27 mouse cellular contexts compared by ENCODE assay signal in genomic region chr5:124622890-124623289, GRCm38 (mm10). TPM values are rescaled to one million over a fixed set of nuclear protein-coding genes. Genes with fewer than 3 reads are reported as not detected.
DNase-seq lines count a peak whose midpoint lies in the region; ATAC-seq lines count a peak whose summit lies in the region.
"Had no signal": no experiment of that assay in that cellular context is flagged by ENCODE, and none has a peak within 500 bp of the region (broad histone marks: within the 10 kb centered on the region; RNA-seq: fewer than 3 reads in every experiment).

No protein-coding gene starts in this region.

- peaks cover 4% of the 10 kb centered on the region; the same call in 1 of the 2 replicates for H3K36me3 ChIP-seq in embryonic facial prominence, embryonic 13.5 days
- H3K36me3 ChIP-seq in embryonic facial prominence, embryonic 10.5 days (replicated peaks): peaks cover 24% of the 10 kb centered on the region
- no peaks in the 10 kb centered on the region for H3K36me3 ChIP-seq in liver, embryonic 16.5 days (ENCODE audit: control insufficient read depth, insufficient read depth)
- no peaks in the 10 kb centered on the region for H3K36me3 ChIP-seq in liver, embryonic 11.5 days (ENCODE audit: control insufficient read depth, insufficient read depth, low read length)
- peaks cover 46% of the 10 kb centered on the region for H3K36me3 ChIP-seq in midbrain, embryonic 10.5 days
- no peaks in the 10 kb centered on the region for H3K36me3 ChIP-seq in forebrain, embryonic 16.5 days (ENCODE audit: control insufficient read depth, insufficient read depth)
- H3K36me3 ChIP-seq: G1E; limb, embryonic 15.5 days had no signal

- WGBS in embryonic facial prominence, embryonic 13.5 days: 87% methylated on average over 15 of the region's 15 CpGs
- WGBS in embryonic facial prominence, embryonic 10.5 days: 88% methylated on average over 15 of the region's 15 CpGs
- 55% methylated on average over 15 of the region's 15 CpGs for WGBS in liver, embryonic 16.5 days (ENCODE audit: insufficient replicate concordance)
- 71% methylated on average over 15 of the region's 15 CpGs for WGBS in liver, embryonic 11.5 days
- 90% methylated on average over 15 of the region's 15 CpGs for WGBS in midbrain, embryonic 10.5 days
- WGBS in forebrain, embryonic 16.5 days: 87% methylated on average over 15 of the region's 15 CpGs

- peaks cover 2% of the 10 kb centered on the region for H3K4me1 ChIP-seq in embryonic facial prominence, embryonic 13.5 days
- H3K4me1 ChIP-seq in embryonic facial prominence, embryonic 10.5 days: peaks cover 2% of the 10 kb centered on the region
- H3K4me1 ChIP-seq in liver, embryonic 16.5 days (ENCODE audit: control insufficient read depth, low read depth, low read length): peaks cover under 1% of the 10 kb centered on the region; the same call in 1 of the 2 replicates
- H3K4me1 ChIP-seq in liver, embryonic 11.5 days (replicated peaks; ENCODE audit: control insufficient read depth, insufficient read depth, low read length): peaks cover under 1% of the 10 kb centered on the region
- peaks cover 1% of the 10 kb centered on the region for H3K4me1 ChIP-seq in midbrain, embryonic 10.5 days
- peaks cover 1% of the 10 kb centered on the region for H3K4me1 ChIP-seq in forebrain, embryonic 16.5 days (replicated peaks; ENCODE audit: control insufficient read depth, insufficient read depth, low read length)

- no peak overlapping the region for H3K27ac ChIP-seq in embryonic facial prominence, embryonic 13.5 days
- no peak overlapping the region for H3K27ac ChIP-seq in embryonic facial prominence, embryonic 10.5 days (replicated peaks)
- H3K27ac ChIP-seq in liver, embryonic 16.5 days (ENCODE audit: low read length): no peak overlapping the region
- H3K27ac ChIP-seq in liver, embryonic 11.5 days (ENCODE audit: low read depth, low read length): no peak overlapping the region
- no peak overlapping the region for H3K27ac ChIP-seq in midbrain, embryonic 10.5 days (replicated peaks)
- H3K27ac ChIP-seq in forebrain, embryonic 16.5 days (ENCODE audit: low read length): no peak overlapping the region
- H3K27ac ChIP-seq: hindbrain, embryonic 15.5 days; limb, embryonic 15.5 days; neural tube, embryonic 15.5 days had no signal

- H3K4me2 ChIP-seq in embryonic facial prominence, embryonic 13.5 days: no peak overlapping the region
- no peak overlapping the region for H3K4me2 ChIP-seq in liver, embryonic 16.5 days (ENCODE audit: low read depth, low read length)
- H3K4me2 ChIP-seq in liver, embryonic 11.5 days: no peak overlapping the region
- no peak overlapping the region for H3K4me2 ChIP-seq in forebrain, embryonic 16.5 days (ENCODE audit: low read length)
- H3K4me2 ChIP-seq: heart, embryonic 12.5 days; hindbrain, embryonic 15.5 days; limb, embryonic 15.5 days; lung, embryonic 14.5 days; neural tube, embryonic 15.5 days had no signal

- H3K9me3 ChIP-seq in embryonic facial prominence, embryonic 13.5 days: no peaks in the 10 kb centered on the region
- no peaks in the 10 kb centered on the region for H3K9me3 ChIP-seq in embryonic facial prominence, embryonic 10.5 days
- H3K9me3 ChIP-seq in liver, embryonic 16.5 days (replicated peaks; ENCODE audit: control insufficient read depth, low read length): no peaks in the 10 kb centered on the region
- no peaks in the 10 kb centered on the region for H3K9me3 ChIP-seq in liver, embryonic 11.5 days (ENCODE audit: control insufficient read depth, low read length)
- H3K9me3 ChIP-seq in midbrain, embryonic 10.5 days (replicated peaks): no peaks in the 10 kb centered on the region
- H3K9me3 ChIP-seq in forebrain, embryonic 16.5 days (ENCODE audit: control insufficient read depth, low read length): no peaks in the 10 kb centered on the region
- H3K9me3 ChIP-seq: G1E; heart, embryonic 12.5 days; hindbrain, embryonic 15.5 days; limb, embryonic 15.5 days; neural tube, embryonic 15.5 days had no signal

- no peak overlapping the region for H3K4me3 ChIP-seq in embryonic facial prominence, embryonic 13.5 days
- no peak overlapping the region for H3K4me3 ChIP-seq in embryonic facial prominence, embryonic 10.5 days
- H3K4me3 ChIP-seq in liver, embryonic 16.5 days (ENCODE audit: low read depth, low read length): no peak overlapping the region
- no peak overlapping the region for H3K4me3 ChIP-seq in liver, embryonic 11.5 days (ENCODE audit: low read depth, low read length)
- no peak overlapping the region for H3K4me3 ChIP-seq in midbrain, embryonic 10.5 days
- no peak overlapping the region for H3K4me3 ChIP-seq in forebrain, embryonic 16.5 days (replicated peaks; ENCODE audit: low read length)
- H3K4me3 ChIP-seq: erythroblast, embryonic 14.5 days; heart, embryonic 12.5 days; hindbrain, embryonic 15.5 days; limb, embryonic 15.5 days; neural tube, embryonic 15.5 days had no signal

- ATAC-seq in embryonic facial prominence, embryonic 13.5 days (ENCODE audit: insufficient number of reproducible peaks, insufficient read depth, low FRiP score, low TSS enrichment, low read depth): no peak
- 0 out of 2 replicates have a peak, but pooled peaks have one; percentile 13 for ATAC-seq in liver, embryonic 16.5 days (ENCODE audit: low read depth)
- ATAC-seq in liver, embryonic 11.5 days (replicated peaks; ENCODE audit: low FRiP score): no peak
- ATAC-seq in megakaryocyte progenitor cell, adult 5-6 weeks (replicated peaks; ENCODE audit: poor library complexity): 0 out of 2 replicates have a peak, but pooled peaks have one; percentile 4
- no peak for ATAC-seq in forebrain, embryonic 16.5 days
- ATAC-seq: CD4-positive, CD25-positive, alpha-beta regulatory T cell, adult 4 months; forebrain, embryonic 14.5 days; intestine, embryonic 16.5 days; midbrain, embryonic 16.5 days had no signal

- 0 out of 2 replicates have a peak overlapping the region, but pooled peaks have one; percentile 11 for H3K9ac ChIP-seq in embryonic facial prominence, embryonic 13.5 days
- H3K9ac ChIP-seq in liver, embryonic 16.5 days (ENCODE audit: low read depth, low read length): no peak overlapping the region
- no peak overlapping the region for H3K9ac ChIP-seq in liver, embryonic 11.5 days (ENCODE audit: low read depth, low read length)
- H3K9ac ChIP-seq in forebrain, embryonic 16.5 days (replicated peaks; ENCODE audit: low read depth, low read length): no peak overlapping the region
- H3K9ac ChIP-seq: heart, embryonic 12.5 days; hindbrain, embryonic 15.5 days; limb, embryonic 15.5 days; lung, embryonic 14.5 days; neural tube, embryonic 15.5 days had no signal

- H3K27me3 ChIP-seq in embryonic facial prominence, embryonic 13.5 days: no peaks in the 10 kb centered on the region
- no peaks in the 10 kb centered on the region for H3K27me3 ChIP-seq in embryonic facial prominence, embryonic 10.5 days (replicated peaks; ENCODE audit: low read depth, poor library complexity, severe bottlenecking)
- H3K27me3 ChIP-seq in liver, embryonic 16.5 days (ENCODE audit: control insufficient read depth, insufficient read depth, low read depth, low read length): no peaks in the 10 kb centered on the region
- no peaks in the 10 kb centered on the region for H3K27me3 ChIP-seq in liver, embryonic 11.5 days (replicated peaks; ENCODE audit: control insufficient read depth, insufficient read depth, low read length)
- H3K27me3 ChIP-seq in midbrain, embryonic 10.5 days (ENCODE audit: low read depth, poor library complexity, severe bottlenecking): no peaks in the 10 kb centered on the region
- H3K27me3 ChIP-seq in forebrain, embryonic 16.5 days (replicated peaks; ENCODE audit: control insufficient read depth, insufficient read depth, low read length): no peaks in the 10 kb centered on the region
- H3K27me3 ChIP-seq: heart, embryonic 12.5 days; hindbrain, embryonic 15.5 days; limb, embryonic 15.5 days; neural tube, embryonic 15.5 days had no signal

- DNase-seq in embryonic facial prominence, embryonic 10.5 days (ENCODE audit: low spot score): no peak
- DNase-seq in liver, embryonic 11.5 days (ENCODE audit: low spot score): no peak
- DNase-seq in adrenal gland, postnatal 25 days: peak; percentile 73
- no peak for DNase-seq in midbrain, embryonic 10.5 days (ENCODE audit: low spot score)
- DNase-seq: cerebellum, adult 2 months; cerebellum, postnatal 36 days; gastrocnemius, postnatal 25 days; heart, postnatal 14 days; kidney, postnatal 36 days; right cerebral cortex, postnatal 25 days; thymus, adult 18-20 months; thymus, postnatal 4 days had no signal

RNA-seq across cellular contexts. Expression of gene Atp6v0a2, which starts 5.5 kb away (rescaled TPM):
- polyA plus RNA-seq in embryonic facial prominence, embryonic 13.5 days (2015; fragmentation: Nextera tagmentation; extraction: Ambion mirVana): 49.3 and 53.3 TPM in 2 replicates
- polyA plus RNA-seq in embryonic facial prominence, embryonic 10.5 days (2016; fragmentation: Nextera tagmentation; extraction: Ambion mirVana): 40.8 and 45.0 TPM in 2 replicates
- polyA plus RNA-seq in liver, embryonic 16.5 days (2015; fragmentation: Nextera tagmentation; extraction: Ambion mirVana): 12.6 and 12.9 TPM in 2 replicates
- polyA plus RNA-seq in liver, embryonic 11.5 days (2014; fragmentation: Nextera tagmentation; extraction: Ambion mirVana): 31.2 and 36.0 TPM in 2 replicates
- total RNA-seq in adrenal gland, postnatal 25 days (2021): 54.0 and 83.7 TPM in 2 replicates
- total RNA-seq in megakaryocyte progenitor cell, adult 5-6 weeks (2015): 13.8 and 14.0 TPM in 2 replicates
- 13.5 and 15.4 TPM in 2 replicates for total RNA-seq in megakaryocyte progenitor cell, adult 5-6 weeks (2017)
- polyA plus RNA-seq in midbrain, embryonic 10.5 days (2016; fragmentation: Nextera tagmentation; extraction: Ambion mirVana): 46.6 and 53.4 TPM in 2 replicates
- polyA plus RNA-seq in forebrain, embryonic 16.5 days (2015; fragmentation: Nextera tagmentation; extraction: Ambion mirVana): 40.0 and 43.7 TPM in 2 replicates

RNA-seq across cellular contexts. Expression of gene Gtf2h3, which starts 44.0 kb away (rescaled TPM):
- 69.1 and 72.3 TPM in 2 replicates for polyA plus RNA-seq in embryonic facial prominence, embryonic 13.5 days (2015; fragmentation: Nextera tagmentation; extraction: Ambion mirVana)
- polyA plus RNA-seq in embryonic facial prominence, embryonic 10.5 days (2016; fragmentation: Nextera tagmentation; extraction: Ambion mirVana): 114 TPM in 2 replicates
- polyA plus RNA-seq in liver, embryonic 16.5 days (2015; fragmentation: Nextera tagmentation; extraction: Ambion mirVana): 17.7 and 17.8 TPM in 2 replicates
- polyA plus RNA-seq in liver, embryonic 11.5 days (2014; fragmentation: Nextera tagmentation; extraction: Ambion mirVana): 69.7 and 69.9 TPM in 2 replicates
- 34.5 and 46.1 TPM in 2 replicates for total RNA-seq in adrenal gland, postnatal 25 days (2021)
- 13.8 and 16.2 TPM in 2 replicates for total RNA-seq in megakaryocyte progenitor cell, adult 5-6 weeks (2015)
- total RNA-seq in megakaryocyte progenitor cell, adult 5-6 weeks (2017): 29.7 and 37.5 TPM in 2 replicates
- polyA plus RNA-seq in midbrain, embryonic 10.5 days (2016; fragmentation: Nextera tagmentation; extraction: Ambion mirVana): 96.4 and 98.9 TPM in 2 replicates
- polyA plus RNA-seq in forebrain, embryonic 16.5 days (2015; fragmentation: Nextera tagmentation; extraction: Ambion mirVana): 49.3 and 59.1 TPM in 2 replicates

RNA-seq across cellular contexts. Expression of gene Eif2b1, which starts 44.0 kb away (rescaled TPM):
- 74.1 and 76.3 TPM in 2 replicates for polyA plus RNA-seq in embryonic facial prominence, embryonic 13.5 days (2015; fragmentation: Nextera tagmentation; extraction: Ambion mirVana)
- polyA plus RNA-seq in embryonic facial prominence, embryonic 10.5 days (2016; fragmentation: Nextera tagmentation; extraction: Ambion mirVana): 83.7 and 88.2 TPM in 2 replicates
- 33.0 and 34.3 TPM in 2 replicates for polyA plus RNA-seq in liver, embryonic 16.5 days (2015; fragmentation: Nextera tagmentation; extraction: Ambion mirVana)
- polyA plus RNA-seq in liver, embryonic 11.5 days (2014; fragmentation: Nextera tagmentation; extraction: Ambion mirVana): 119 and 123 TPM in 2 replicates
- 42.1 and 48.3 TPM in 2 replicates for total RNA-seq in adrenal gland, postnatal 25 days (2021)
- 45.9 and 53.7 TPM in 2 replicates for total RNA-seq in megakaryocyte progenitor cell, adult 5-6 weeks (2015)
- 26.1 and 40.1 TPM in 2 replicates for total RNA-seq in megakaryocyte progenitor cell, adult 5-6 weeks (2017)
- 86.7 and 86.9 TPM in 2 replicates for polyA plus RNA-seq in midbrain, embryonic 10.5 days (2016; fragmentation: Nextera tagmentation; extraction: Ambion mirVana)
- 71.1 and 80.1 TPM in 2 replicates for polyA plus RNA-seq in forebrain, embryonic 16.5 days (2015; fragmentation: Nextera tagmentation; extraction: Ambion mirVana)

Comparison
In these comparisons a context has a peak if more than half of its experiments do, and no peak if none do; other contexts are left out.
1. ATAC-seq: peak in liver, embryonic 16.5 days (single experiment) and megakaryocyte progenitor cell, adult 5-6 weeks (single experiment); none in embryonic facial prominence, embryonic 13.5 days (single experiment), liver, embryonic 11.5 days (single experiment) and forebrain, embryonic 16.5 days (single experiment).